Mouse (Mus musculus): ENCODE data around the gene Pex7. TPM values are rescaled to one million over a fixed set of nuclear protein-coding genes. Genes with fewer than 3 reads are reported as not detected.

Pex7 gene
- polyA plus RNA-seq, 1 experiment from 2014 or later: 21.2 TPM

DNA sequence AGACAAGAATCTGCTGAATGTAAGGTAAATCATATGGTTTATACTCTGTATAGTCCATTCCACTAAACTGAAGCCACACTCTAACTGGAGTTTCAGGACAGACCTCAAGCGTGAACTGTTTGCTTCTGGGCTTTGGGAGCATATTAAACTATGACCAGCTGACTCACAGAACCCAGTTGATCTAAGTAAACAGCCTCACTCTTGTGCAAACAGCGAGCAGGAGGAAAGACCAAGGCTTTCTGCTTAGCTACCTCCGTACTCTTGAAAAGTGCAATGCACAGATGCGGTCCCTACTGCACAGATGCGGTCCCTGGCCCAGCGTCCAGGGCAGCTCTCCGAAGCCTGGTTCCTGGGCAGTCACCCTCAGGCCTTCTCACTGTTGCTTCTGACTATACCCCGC lies 30.2 kb downstream of the Pex7 start:
- Histone ChIP-seq H3K9me3 (no peaks in the 10 kb centered on the region), H3K9ac (replicated peaks) (no peak overlapping the region), H3K4me3 (replicated peaks) (no peak overlapping the region), H3K4me2 (no peak overlapping the region), H3K27me3 (no peaks in the 10 kb centered on the region), H3K27ac (no peak overlapping the region), H3K4me1 (replicated peaks) (no peaks in the 10 kb centered on the region), H3K36me3 (no peaks in the 10 kb centered on the region)
- no peak for ATAC-seq (ENCODE audit: insufficient number of reproducible peaks, insufficient read depth, low FRiP score, low TSS enrichment, low read depth)
- WGBS: 82% methylated on average over 8 of the region's 8 CpGs

DNA sequence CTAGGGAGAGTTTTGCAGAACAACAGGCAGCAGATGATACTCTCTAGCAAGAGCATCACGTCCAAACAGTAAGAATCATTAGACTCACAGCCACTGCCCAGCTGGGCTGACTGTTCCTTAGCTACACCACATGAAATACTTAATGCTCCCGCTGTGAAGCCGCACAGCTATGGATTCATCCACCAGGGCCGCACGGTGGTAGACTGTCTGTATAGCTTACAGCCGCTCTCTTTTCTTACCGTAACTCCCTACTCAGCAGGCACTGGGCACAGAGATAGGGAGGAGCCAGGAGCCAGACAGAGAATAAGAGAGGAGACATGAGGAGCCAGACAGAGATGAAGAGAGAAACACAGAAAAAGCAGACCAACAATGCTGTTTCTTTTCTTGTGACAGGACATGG lies 30.8 kb downstream of the Pex7 start:
- Histone ChIP-seq H3K9me3 (no peaks in the 10 kb centered on the region), H3K4me2 (no peak overlapping the region), H3K4me3 (replicated peaks) (no peak overlapping the region), H3K27me3 (no peaks in the 10 kb centered on the region), H3K9ac (replicated peaks) (no peak overlapping the region), H3K36me3 (no peaks in the 10 kb centered on the region), H3K4me1 (replicated peaks) (no peaks in the 10 kb centered on the region), H3K27ac (no peak overlapping the region)
- no peak for ATAC-seq (ENCODE audit: insufficient number of reproducible peaks, insufficient read depth, low FRiP score, low TSS enrichment, low read depth)
- 86% methylated on average over 7 of the region's 7 CpGs for WGBS

DNA sequence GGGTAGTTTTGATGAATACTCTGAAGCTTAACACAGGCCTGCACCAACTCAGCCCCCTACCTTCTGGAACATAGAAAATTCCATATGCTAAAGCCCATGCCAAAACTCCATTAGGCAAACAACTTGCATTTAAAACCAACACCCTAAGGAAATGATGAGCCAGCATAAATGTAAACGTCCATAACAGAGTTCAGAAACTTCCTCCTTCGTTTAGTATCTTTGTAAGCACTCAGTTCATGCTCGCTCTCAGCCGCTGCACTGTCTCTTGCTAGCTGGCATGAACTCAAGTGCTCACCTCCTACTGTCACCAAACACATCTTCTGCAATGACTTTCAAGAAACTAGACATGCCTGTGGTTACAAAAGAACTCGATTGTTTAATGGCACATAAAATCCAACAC lies 32.1 kb downstream of the Pex7 start:
- WGBS: 91% methylated on average over 5 of the region's 5 CpGs
- no peak overlapping the region for H3K4me3 ChIP-seq (replicated peaks)

DNA sequence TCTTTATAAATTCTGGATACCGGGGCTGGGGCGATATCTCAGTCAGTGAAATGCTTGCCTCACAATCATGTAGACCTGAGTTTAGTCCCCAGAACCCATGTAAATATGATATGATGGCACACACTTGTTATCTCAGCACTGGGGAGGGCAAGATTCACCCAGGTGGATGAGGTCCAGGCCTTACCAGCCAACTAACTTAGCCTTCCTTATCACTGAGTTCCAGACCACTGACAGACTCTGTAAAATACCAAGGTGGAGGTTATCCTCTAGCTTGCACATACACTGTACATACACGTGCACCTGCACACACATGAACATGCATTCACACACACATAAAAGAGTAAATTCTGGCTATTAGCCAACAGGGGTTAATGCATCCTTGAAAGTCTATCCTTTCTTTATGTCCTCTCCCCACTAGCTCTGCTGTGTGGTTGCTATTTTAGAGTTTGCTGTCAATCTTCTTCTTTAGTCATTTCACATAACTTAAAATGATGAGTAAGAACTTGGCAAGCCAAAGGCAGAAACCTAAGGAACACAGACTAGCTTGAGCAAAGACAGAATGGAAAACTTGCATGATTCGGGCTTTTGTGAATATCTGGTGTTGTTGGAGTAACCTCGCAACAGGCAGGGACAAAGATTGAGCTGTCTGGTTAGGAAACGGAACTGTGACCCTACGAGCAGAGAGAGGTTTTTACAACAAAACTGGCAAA lies 51.7 kb downstream of the Pex7 start:
- no peak for ATAC-seq (ENCODE audit: insufficient number of reproducible peaks, insufficient read depth, low FRiP score, low TSS enrichment, low read depth)
- WGBS: 92% methylated on average over 7 of the region's 7 CpGs

More for the DNA sequence above, 32.1 kb downstream of the Pex7 start:
- H3K27ac ChIP-seq: no peak overlapping the region
- no peak overlapping the region for H3K4me2 ChIP-seq
- no peaks in the 10 kb centered on the region for H3K36me3 ChIP-seq
- no peak overlapping the region for H3K9ac ChIP-seq (replicated peaks)
- H3K4me1 ChIP-seq (replicated peaks): no peaks in the 10 kb centered on the region
- no peaks in the 10 kb centered on the region for H3K27me3 ChIP-seq
- no peak for ATAC-seq (ENCODE audit: insufficient number of reproducible peaks, insufficient read depth, low FRiP score, low TSS enrichment, low read depth)
- no peaks in the 10 kb centered on the region for H3K9me3 ChIP-seq

DNA sequence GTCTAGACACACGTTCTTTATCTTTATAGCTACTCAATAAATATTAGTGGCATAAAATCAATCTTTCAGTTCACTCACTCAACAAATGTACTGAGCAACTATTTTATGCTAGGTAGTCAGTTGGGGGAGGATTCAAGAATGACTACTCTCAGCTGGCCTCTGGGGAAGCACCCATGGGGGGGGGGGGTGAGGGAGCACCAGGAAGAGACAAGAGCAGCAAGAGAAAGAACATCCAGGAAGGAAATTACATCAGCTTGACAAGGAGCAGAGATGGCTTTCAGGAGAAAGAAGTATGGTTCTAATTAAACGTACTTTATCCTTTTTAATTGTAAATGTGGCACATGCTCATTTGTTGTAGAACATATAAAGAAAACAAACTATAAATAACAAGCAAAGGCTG lies 53.9 kb downstream of the Pex7 start:
- 33% methylated on average over 2 of the region's 2 CpGs for WGBS
- no peak overlapping the region for H3K4me3 ChIP-seq (replicated peaks)
- peaks cover 35% of the 10 kb centered on the region for H3K4me1 ChIP-seq (replicated peaks)
- no peaks in the 10 kb centered on the region for H3K36me3 ChIP-seq
- H3K4me2 ChIP-seq: no peak overlapping the region
- no peaks in the 10 kb centered on the region for H3K9me3 ChIP-seq
- peaks cover 47% of the 10 kb centered on the region for H3K27me3 ChIP-seq
- H3K9ac ChIP-seq (replicated peaks): no peak overlapping the region
- no peak overlapping the region for H3K27ac ChIP-seq
- ATAC-seq (ENCODE audit: insufficient number of reproducible peaks, insufficient read depth, low FRiP score, low TSS enrichment, low read depth): no peak

More for the DNA sequence above, 51.7 kb downstream of the Pex7 start:
- Histone ChIP-seq H3K4me2 (no peak overlapping the region), H3K9me3 (no peaks in the 10 kb centered on the region), H3K27me3 (peaks cover 26% of the 10 kb centered on the region), H3K27ac (no peak overlapping the region), H3K9ac (replicated peaks) (no peak overlapping the region), H3K4me1 (replicated peaks) (peaks cover 15% of the 10 kb centered on the region), H3K36me3 (no peaks in the 10 kb centered on the region), H3K4me3 (replicated peaks) (no peak overlapping the region)

DNA sequence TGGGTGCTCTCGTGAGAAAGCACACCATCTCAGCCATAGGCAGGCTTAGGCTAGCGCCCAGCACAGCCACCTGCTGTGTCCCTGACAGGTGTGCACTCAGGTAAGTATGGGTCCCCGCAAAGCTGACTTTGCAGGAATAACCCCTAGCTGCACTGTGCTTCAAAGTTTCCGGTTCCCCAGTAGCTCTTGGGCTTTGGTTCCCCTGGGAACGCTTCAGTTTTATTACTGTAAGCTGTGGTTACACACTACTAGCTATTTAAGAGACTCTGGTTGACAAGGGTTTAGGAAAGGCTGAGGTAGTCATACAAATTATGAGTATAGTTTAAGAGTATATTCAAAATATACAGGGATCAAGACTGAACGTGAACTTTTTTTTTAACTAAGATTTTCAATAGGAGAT lies 54.7 kb downstream of the Pex7 start:
- H3K9ac ChIP-seq (replicated peaks): no peak overlapping the region
- H3K27ac ChIP-seq: no peak overlapping the region
- H3K4me2 ChIP-seq: no peak overlapping the region
- WGBS: 17% methylated on average over 6 of the region's 6 CpGs
- H3K9me3 ChIP-seq: no peaks in the 10 kb centered on the region
- peaks cover 35% of the 10 kb centered on the region for H3K4me1 ChIP-seq (replicated peaks)
- no peaks in the 10 kb centered on the region for H3K36me3 ChIP-seq
- peaks cover 51% of the 10 kb centered on the region for H3K27me3 ChIP-seq
- no peak for ATAC-seq (ENCODE audit: insufficient number of reproducible peaks, insufficient read depth, low FRiP score, low TSS enrichment, low read depth)
- no peak overlapping the region for H3K4me3 ChIP-seq (replicated peaks)

DNA sequence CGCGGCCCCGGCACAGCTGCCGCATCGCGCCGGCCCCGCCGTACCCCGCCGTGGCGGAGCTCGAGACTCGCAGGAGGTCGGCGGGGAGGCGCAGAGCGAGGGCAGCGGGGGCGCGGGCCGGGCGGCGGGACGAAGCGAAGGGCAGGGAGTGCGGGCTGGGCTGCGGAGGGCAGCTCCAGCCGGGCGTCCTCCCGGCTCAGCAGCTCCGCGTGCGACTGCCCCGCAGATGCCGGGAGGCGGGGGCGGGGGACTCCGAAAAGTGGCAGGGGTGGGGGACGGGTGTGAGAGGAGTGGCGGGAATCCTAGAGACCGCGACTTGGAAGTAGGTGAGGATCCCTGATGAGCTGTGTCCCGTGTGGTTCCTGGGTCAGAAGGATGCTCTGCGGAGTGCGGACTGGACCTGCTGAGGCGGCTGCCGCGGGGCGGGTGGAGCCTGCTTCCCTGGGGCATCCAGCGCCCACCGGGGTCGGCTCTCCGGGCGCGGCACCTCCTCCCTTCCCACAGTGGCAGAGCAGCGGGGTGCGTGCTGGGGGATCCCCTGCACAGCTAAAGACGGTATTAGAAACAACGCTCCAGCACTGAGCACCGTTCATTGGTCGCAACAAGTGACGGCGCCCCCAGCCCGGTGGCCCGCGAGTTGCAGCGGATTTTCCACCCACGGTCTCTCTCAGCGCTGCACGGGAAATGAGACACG lies 56.3 kb downstream of the Pex7 start, which contains the start of gene Slc35d3:
Gene Slc35d3 (minus strand): TSS at position 462 of the 694 bp plus-strand sequence.
- ATAC-seq (ENCODE audit: insufficient number of reproducible peaks, insufficient read depth, low FRiP score, low TSS enrichment, low read depth): peak; percentile 39; the same call in 1 of the 2 replicates
- Histone ChIP-seq H3K36me3 (no peaks in the 10 kb centered on the region), H3K9ac (replicated peaks) (peak within 1 kb of the TSS; percentile 60), H3K27me3 (peaks cover 55% of the 10 kb centered on the region), H3K27ac (no peak within 1 kb of the TSS), H3K4me3 (replicated peaks) (peak within 1 kb of the TSS; percentile 64), H3K4me2 (peak within 1 kb of the TSS; percentile 99), H3K4me1 (replicated peaks) (peaks cover 35% of the 10 kb centered on the region), H3K9me3 (no peaks in the 10 kb centered on the region)
- under 1% methylated on average over 64 of the region's 72 CpGs for WGBS

DNA sequence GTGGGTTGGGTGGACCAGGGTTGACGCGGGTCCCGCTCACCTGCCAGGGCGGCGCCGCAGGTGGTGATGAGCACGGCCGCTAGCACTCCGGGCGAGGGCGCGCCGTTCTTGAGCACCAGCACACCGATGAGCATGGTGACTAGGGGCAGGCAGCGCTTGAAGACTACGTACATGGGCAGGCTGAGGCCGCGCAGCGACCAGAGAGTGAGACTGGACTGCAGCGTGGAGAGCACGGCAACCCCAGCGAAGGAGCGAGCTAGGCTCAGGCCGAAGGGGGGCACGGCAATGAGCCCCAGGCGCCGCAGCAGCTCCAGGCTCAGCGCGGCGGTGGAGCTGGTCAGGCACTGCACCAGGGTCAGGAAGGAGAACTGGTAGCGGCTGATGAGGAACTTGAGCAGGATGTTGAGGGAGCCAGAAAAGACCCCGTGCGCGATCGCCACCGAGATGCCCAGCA lies 56.9 kb downstream of the Pex7 start:
- Histone ChIP-seq H3K4me2 (peak overlapping the region; percentile 99), H3K9me3 (no peaks in the 10 kb centered on the region), H3K36me3 (no peaks in the 10 kb centered on the region), H3K4me1 (replicated peaks) (peaks cover 35% of the 10 kb centered on the region), H3K4me3 (replicated peaks) (peak overlapping the region; percentile 64), H3K27me3 (peaks cover 55% of the 10 kb centered on the region), H3K27ac (no peak overlapping the region), H3K9ac (replicated peaks) (peak overlapping the region; percentile 60)
- peak; percentile 29; the same call in 1 of the 2 replicates for ATAC-seq (ENCODE audit: insufficient number of reproducible peaks, insufficient read depth, low FRiP score, low TSS enrichment, low read depth)
- under 1% methylated on average over 36 of the region's 36 CpGs for WGBS

DNA sequence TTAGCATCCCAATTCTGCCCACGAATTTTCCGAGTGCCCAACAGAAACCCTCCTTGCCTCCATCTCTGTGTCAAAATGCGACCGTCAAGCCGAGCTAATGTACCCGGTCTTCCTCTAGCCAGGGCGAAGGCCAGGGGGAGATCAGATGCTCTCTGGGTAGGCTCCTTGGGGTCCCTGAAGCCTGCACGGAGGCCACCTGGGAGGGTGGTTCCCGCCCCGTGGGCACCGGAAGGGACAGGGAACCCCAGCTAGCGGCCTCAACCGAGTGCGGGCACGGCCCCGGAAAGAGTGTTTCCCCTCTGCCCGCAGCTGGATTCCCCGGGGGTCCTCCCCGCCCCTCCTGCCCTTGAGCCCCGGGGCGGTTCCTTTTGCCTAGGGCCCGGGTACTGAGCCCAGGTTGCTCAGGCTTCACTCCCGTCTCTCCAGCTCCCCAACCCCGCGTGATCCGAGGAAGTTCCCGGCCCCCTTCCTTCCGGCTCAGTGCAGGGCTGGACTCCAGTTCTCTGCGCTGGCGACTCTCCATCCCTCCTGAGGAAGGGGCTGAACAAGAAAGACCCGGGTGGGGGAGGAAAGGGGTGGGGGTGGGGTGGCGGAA lies 57.6 kb downstream of the Pex7 start:
- under 1% methylated on average over 32 of the region's 32 CpGs for WGBS

DNA sequence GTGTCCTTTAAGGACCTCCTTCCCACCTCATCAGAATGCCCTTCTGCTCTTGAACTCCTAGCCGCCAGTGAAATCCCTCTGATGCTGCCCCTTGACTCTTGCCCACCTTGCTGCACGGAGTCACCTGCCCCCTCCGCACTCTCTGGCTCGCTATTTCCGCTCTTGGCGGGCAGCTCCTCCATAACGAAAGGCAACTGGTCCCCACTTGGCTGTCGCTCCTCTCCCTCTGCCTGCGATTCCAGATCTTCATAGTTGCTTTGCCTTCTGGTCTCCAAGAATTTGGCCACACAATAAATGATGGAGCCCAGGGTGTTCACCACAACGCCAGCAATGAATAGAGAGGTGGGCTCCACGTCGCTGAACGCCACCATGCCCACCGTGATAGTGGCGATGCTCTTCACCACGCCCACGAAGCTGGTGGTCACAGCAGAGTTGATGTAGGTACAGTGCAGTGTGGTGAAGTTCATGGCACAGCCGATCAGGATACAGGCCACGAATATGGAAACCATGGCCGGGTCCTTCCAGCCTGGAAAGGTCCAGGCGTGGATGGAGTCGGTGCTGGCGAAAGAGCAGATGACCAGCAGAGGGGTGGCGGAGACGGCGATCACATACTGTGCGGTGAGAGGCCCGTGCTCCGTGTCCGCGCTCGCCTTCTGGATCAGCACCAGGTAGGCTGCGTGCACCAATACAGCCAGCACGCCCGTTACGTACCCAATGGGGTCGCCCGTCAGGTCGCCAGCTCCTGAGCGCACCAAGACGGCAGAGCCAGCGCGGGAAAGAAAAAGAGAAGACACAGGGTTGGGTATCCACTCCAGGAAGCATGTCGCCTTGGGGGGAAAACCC lies 58.3 kb downstream of the Pex7 start:
- H3K27me3 ChIP-seq: peaks cover 55% of the 10 kb centered on the region
- no peaks in the 10 kb centered on the region for H3K36me3 ChIP-seq

More for the DNA sequence above, 57.6 kb downstream of the Pex7 start:
- Histone ChIP-seq H3K4me1 (replicated peaks) (peaks cover 35% of the 10 kb centered on the region), H3K9ac (replicated peaks) (peak overlapping the region; percentile 60), H3K36me3 (no peaks in the 10 kb centered on the region), H3K4me3 (replicated peaks) (peak overlapping the region; percentile 64), H3K9me3 (no peaks in the 10 kb centered on the region), H3K27me3 (peaks cover 55% of the 10 kb centered on the region), H3K27ac (no peak overlapping the region), H3K4me2 (peak overlapping the region; percentile 99)
- peak; percentile 45 for ATAC-seq (ENCODE audit: insufficient number of reproducible peaks, insufficient read depth, low FRiP score, low TSS enrichment, low read depth)

More for the DNA sequence above, 58.3 kb downstream of the Pex7 start:
- Histone ChIP-seq H3K4me1 (replicated peaks) (peaks cover 35% of the 10 kb centered on the region), H3K27ac (no peak overlapping the region), H3K9ac (replicated peaks) (no peak overlapping the region), H3K4me3 (replicated peaks) (peak overlapping the region; percentile 64), H3K4me2 (peak overlapping the region; percentile 99), H3K9me3 (no peaks in the 10 kb centered on the region)
- WGBS: 3% methylated on average over 44 of the region's 44 CpGs
- ATAC-seq (ENCODE audit: insufficient number of reproducible peaks, insufficient read depth, low FRiP score, low TSS enrichment, low read depth): no peak
